Mouse (Mus musculus) lung, postnatal 0 days (tissue): ENCODE measurements around the gene Lhx5.

Experiments
- CTCF ChIP-seq: IDR thresholded peaks from 2 replicates; pipeline ENCODE4 v1.5.1; 2016; ENCODE audit warnings: antibody characterized with exemption, mild to moderate bottlenecking
- EP300 ChIP-seq: IDR thresholded peaks from 2 replicates; pipeline ENCODE4 v1.6.1; 2016; ENCODE audit warnings: antibody characterized with exemption, mild to moderate bottlenecking, control low read depth

DNA sequence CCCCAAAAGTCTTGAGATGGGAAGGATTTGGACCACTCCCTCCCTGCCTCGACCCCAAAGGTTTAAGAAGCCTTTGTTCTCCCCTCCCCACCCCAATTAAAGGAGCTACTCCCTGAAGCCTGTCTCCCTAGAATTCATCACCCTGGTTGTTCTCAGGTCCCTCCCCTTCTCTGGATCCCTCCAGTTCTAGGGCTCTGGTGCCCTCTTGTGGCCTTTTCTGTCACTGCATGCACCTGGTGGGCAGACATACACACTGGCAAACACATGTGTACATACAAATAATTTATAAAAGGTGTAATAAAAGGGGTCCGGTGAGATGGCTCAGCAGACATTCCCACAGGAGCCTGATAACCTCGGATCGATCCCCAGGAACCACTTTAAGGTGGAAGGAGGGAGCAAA lies 32.8 kb downstream of the Lhx5 start:
- TF ChIP-seq EP300 (no peak), CTCF (peak; percentile 35)
